Mouse (Mus musculus): ENCODE measurements around the gene Ttc23. TPM values are rescaled to one million over a fixed set of nuclear protein-coding genes. Genes with fewer than 3 reads are reported as not detected.
A peak's percentile ranks its signal among the peaks of the same experiment; 100 is the strongest.

Gene Ttc23
- polyA plus RNA-seq, 2 experiments, result 3.0 to 3.7 TPM

DNA sequence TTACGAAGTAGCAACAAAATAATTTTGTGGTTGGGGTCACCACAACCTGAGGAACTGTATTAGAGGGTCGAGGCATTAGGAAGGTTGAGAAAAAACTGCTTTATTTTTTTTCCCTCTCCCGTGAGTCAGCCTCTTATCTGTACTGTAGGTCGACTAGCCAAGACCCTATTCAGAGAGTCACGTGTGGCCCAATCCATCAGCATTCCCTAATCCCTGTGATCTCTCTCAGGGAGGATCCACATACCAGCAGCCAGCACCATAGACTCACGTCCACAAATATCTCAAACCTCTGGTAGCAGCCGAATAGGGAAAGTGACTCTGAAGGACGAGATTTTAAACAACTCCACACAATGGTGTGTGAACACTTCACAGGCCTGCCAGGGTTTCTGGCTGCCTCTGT lies 149.9 kb downstream of the Ttc23 start:
- no peak for DNase-seq (ENCODE audit: low read depth in 3 of 3, low spot score in 3 of 3)
- no peaks in the 10 kb centered on the region for H3K36me3 ChIP-seq (replicated peaks; ENCODE audit: control insufficient read depth, insufficient read depth, low read depth)
- no peak overlapping the region for H3K9ac ChIP-seq (replicated peaks)
- no peak for TF ChIP-seq EP300 (IDR thresholded peaks at IDR 0.05; ENCODE audit: low read depth)
- TF ChIP-seq CTCF (IDR thresholded peaks at IDR 0.05; ENCODE audit: low read depth), result no peak
- no peak overlapping the region for H3K4me2 ChIP-seq (ENCODE audit: low read depth)
- no peaks in the 10 kb centered on the region for H3K9me3 ChIP-seq (ENCODE audit: control insufficient read depth, low read length)
- no peaks in the 10 kb centered on the region for H3K4me1 ChIP-seq (replicated peaks; ENCODE audit: control insufficient read depth in 2 of 2, insufficient read depth in 2 of 2, low read length in 1 of 2)
- no peaks in the 10 kb centered on the region for H3K27me3 ChIP-seq (ENCODE audit: control insufficient read depth, insufficient read depth, low read length)
- no peak overlapping the region for H3K27ac ChIP-seq
- no peak for ATAC-seq (ENCODE audit: insufficient read depth)
- 33% methylated on average over 8 of the region's 8 CpGs for WGBS (ENCODE audit: insufficient replicate concordance)
- no peak overlapping the region for H3K4me3 ChIP-seq (ENCODE audit: insufficient read depth in 1 of 2, low read depth in 2 of 2, low read length in 2 of 2)

DNA sequence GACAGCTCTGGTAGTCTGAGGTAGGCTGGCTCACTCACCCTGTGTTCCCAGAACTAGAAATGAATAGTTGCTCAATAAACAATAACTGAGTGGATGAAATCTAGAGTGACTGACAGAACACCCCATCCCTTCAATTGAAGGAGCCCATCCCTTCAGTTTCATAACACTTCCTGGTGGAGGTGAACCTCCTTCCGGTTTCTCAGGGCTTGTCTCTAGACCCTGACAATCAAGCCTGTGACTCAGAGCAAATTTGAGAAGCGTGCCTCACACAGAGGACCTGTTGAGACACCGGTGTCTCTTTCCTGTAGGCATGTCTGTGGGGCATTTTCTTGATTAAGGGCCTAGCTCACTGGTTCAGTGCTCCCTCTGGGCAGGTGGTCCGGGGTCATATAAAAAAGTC lies 151.3 kb downstream of the Ttc23 start:
- Histone ChIP-seq H3K9ac (replicated peaks) (no peak overlapping the region), H3K27me3 (ENCODE audit: control insufficient read depth, insufficient read depth, low read length) (no peaks in the 10 kb centered on the region), H3K4me3 (ENCODE audit: insufficient read depth in 1 of 2, low read depth in 2 of 2, low read length in 2 of 2) (no peak overlapping the region), H3K36me3 (replicated peaks; ENCODE audit: control insufficient read depth, insufficient read depth, low read depth) (no peaks in the 10 kb centered on the region), H3K27ac (no peak overlapping the region), H3K4me1 (replicated peaks; ENCODE audit: control insufficient read depth in 2 of 2, insufficient read depth in 2 of 2, low read length in 1 of 2) (no peaks in the 10 kb centered on the region), H3K9me3 (ENCODE audit: control insufficient read depth, low read length) (no peaks in the 10 kb centered on the region), H3K4me2 (ENCODE audit: low read depth) (no peak overlapping the region)
- ATAC-seq (ENCODE audit: insufficient read depth) (no peak), DNase-seq (ENCODE audit: low read depth in 3 of 3, low spot score in 3 of 3) (peak in 1 of 3 experiments; percentile 9)
- no peak for TF ChIP-seq CTCF (IDR thresholded peaks at IDR 0.05; ENCODE audit: low read depth)
- TF ChIP-seq EP300 (IDR thresholded peaks at IDR 0.05; ENCODE audit: low read depth), result no peak
- 44% methylated on average over 4 of the region's 4 CpGs for whole genome bisulfite sequencing (ENCODE audit: insufficient replicate concordance)

DNA sequence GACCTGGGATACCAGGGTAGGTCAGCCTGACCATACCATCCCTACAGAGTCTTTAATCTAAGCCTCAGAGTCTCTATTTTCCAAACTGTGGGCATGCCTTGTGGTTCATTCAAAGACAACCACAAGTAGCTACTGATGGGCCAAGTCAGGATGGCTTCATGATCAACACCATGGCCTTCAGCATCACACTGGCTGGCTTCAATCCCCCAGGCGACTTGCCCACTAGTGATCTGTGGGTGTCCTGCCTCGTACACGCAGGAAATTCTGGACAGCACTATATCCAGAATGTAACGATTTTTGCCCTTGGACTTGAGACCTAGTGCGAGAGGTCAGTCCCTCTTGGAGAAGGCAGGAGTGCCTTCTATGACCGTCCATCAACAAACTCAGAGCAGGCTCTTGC lies 153.3 kb downstream of the Ttc23 start:
- no peak overlapping the region for H3K9ac ChIP-seq (replicated peaks)
- no peak for ATAC-seq (ENCODE audit: insufficient read depth)
- WGBS (ENCODE audit: insufficient replicate concordance), result 60% methylated on average over 6 of the region's 6 CpGs
- DNase-seq (ENCODE audit: low read depth in 3 of 3, low spot score in 3 of 3), result no peak
- H3K27me3 ChIP-seq (ENCODE audit: control insufficient read depth, insufficient read depth, low read length), result no peaks in the 10 kb centered on the region
- H3K4me3 ChIP-seq (ENCODE audit: insufficient read depth in 1 of 2, low read depth in 2 of 2, low read length in 2 of 2), result no peak overlapping the region
- H3K36me3 ChIP-seq (replicated peaks; ENCODE audit: control insufficient read depth, insufficient read depth, low read depth), result no peaks in the 10 kb centered on the region
- no peaks in the 10 kb centered on the region for H3K9me3 ChIP-seq (ENCODE audit: control insufficient read depth, low read length)
- no peaks in the 10 kb centered on the region for H3K4me1 ChIP-seq (replicated peaks; ENCODE audit: control insufficient read depth in 2 of 2, insufficient read depth in 2 of 2, low read length in 1 of 2)
- TF ChIP-seq EP300 (IDR thresholded peaks at IDR 0.05; ENCODE audit: low read depth), result no peak
- TF ChIP-seq CTCF (IDR thresholded peaks at IDR 0.05; ENCODE audit: low read depth), result no peak
- H3K4me2 ChIP-seq (ENCODE audit: low read depth), result no peak overlapping the region
- no peak overlapping the region for H3K27ac ChIP-seq

DNA sequence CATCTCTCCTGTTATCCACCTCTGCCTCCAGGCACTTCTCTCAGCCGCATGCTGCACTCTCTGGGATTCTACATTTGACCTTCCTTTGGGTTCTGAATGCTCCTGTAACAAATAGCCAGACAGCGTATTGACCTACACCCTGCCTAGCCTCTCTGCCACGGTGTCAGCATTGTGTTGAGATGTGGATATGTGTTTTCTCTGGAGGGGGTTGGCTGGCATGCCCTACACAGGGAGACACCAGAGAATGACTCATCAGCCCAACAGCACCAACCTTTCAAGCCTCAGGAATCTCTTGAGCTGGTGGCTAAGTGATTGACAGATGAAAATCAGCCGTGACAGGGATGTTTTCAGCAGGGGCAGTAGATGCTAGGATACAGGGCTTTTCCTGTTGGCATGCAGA lies 153.8 kb downstream of the Ttc23 start:
- Histone ChIP-seq H3K4me1 (replicated peaks; ENCODE audit: control insufficient read depth in 2 of 2, insufficient read depth in 2 of 2, low read length in 1 of 2) (no peaks in the 10 kb centered on the region), H3K4me3 (ENCODE audit: insufficient read depth in 1 of 2, low read depth in 2 of 2, low read length in 2 of 2) (no peak overlapping the region), H3K9ac (replicated peaks) (no peak overlapping the region), H3K27ac (no peak overlapping the region), H3K27me3 (ENCODE audit: control insufficient read depth, insufficient read depth, low read length) (no peaks in the 10 kb centered on the region), H3K4me2 (ENCODE audit: low read depth) (no peak overlapping the region), H3K9me3 (ENCODE audit: control insufficient read depth, low read length) (no peaks in the 10 kb centered on the region), H3K36me3 (replicated peaks; ENCODE audit: control insufficient read depth, insufficient read depth, low read depth) (no peaks in the 10 kb centered on the region)
- 46% methylated on average over 4 of the region's 4 CpGs for WGBS (ENCODE audit: insufficient replicate concordance)
- DNase-seq (ENCODE audit: low read depth in 3 of 3, low spot score in 3 of 3) (no peak), ATAC-seq (ENCODE audit: insufficient read depth) (no peak)
- TF ChIP-seq CTCF (IDR thresholded peaks at IDR 0.05; ENCODE audit: low read depth) (no peak), EP300 (IDR thresholded peaks at IDR 0.05; ENCODE audit: low read depth) (no peak)

DNA sequence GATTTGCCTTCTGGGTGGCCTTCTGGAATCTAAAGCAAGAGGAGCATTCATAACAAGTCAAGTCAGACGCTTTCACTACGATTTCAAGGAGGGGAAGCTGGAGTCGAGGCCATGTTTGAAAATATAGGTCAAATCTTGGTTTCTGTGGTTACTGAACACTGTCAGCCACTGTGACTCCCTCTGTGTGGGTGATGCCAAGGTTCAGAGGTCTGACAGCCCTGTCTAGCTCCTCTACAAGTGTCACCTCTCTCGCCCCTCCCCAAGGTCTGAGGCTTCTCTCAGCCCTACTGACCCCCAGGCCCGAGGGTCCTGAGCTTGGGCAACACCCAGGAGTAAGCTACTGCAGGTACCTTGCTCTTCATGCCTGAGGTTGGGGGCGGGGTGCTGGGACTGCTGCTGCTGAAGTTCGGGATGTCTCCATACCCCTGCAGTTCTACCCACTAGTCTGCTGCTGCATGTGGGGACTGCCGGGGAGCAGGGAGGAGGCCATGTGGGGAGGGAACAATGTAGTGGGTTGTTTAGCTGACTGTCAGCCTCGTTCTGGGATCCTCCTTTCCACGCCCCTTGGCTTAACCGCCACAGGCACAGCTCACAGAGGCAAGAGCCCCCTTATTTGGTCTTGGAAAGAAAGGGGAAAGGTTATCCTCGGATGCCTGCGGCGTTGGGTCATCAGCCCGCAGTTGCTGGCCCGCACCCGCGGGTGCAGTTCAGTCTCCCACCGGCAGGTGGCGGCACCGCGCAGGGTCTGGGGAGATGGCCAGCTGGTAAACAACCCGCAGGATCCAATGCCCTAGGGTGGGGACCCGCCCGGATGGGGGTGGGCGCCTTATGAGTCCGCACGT lies 156.0 kb downstream of the Ttc23 start:
- Histone ChIP-seq H3K9me3 (ENCODE audit: control insufficient read depth, low read length) (no peaks in the 10 kb centered on the region), H3K4me3 (ENCODE audit: insufficient read depth in 1 of 2, low read depth in 2 of 2, low read length in 2 of 2) (0 out of 4 replicates have a peak overlapping the region, but pooled peaks of 1 of the 2 experiments have one; percentile 7), H3K27ac (no peak overlapping the region), H3K4me1 (replicated peaks; ENCODE audit: control insufficient read depth in 2 of 2, insufficient read depth in 2 of 2, low read length in 1 of 2) (no peaks in the 10 kb centered on the region), H3K27me3 (ENCODE audit: control insufficient read depth, insufficient read depth, low read length) (no peaks in the 10 kb centered on the region), H3K9ac (replicated peaks) (no peak overlapping the region), H3K4me2 (ENCODE audit: low read depth) (peak overlapping the region; percentile 53), H3K36me3 (replicated peaks; ENCODE audit: control insufficient read depth, insufficient read depth, low read depth) (no peaks in the 10 kb centered on the region)
- peak; percentile 55; the same call in 1 of the 2 replicates for ATAC-seq (ENCODE audit: insufficient read depth)
- WGBS (ENCODE audit: insufficient replicate concordance), result 7% methylated on average over 28 of the region's 28 CpGs
- TF ChIP-seq EP300 (IDR thresholded peaks at IDR 0.05; ENCODE audit: low read depth) (no peak), CTCF (IDR thresholded peaks at IDR 0.05; ENCODE audit: low read depth) (peak; percentile 97)
- peak in 1 of 3 experiments; percentile 16 for DNase-seq (ENCODE audit: low read depth in 3 of 3, low spot score in 3 of 3)

All from liver, embryonic 14.5 days (tissue).